Mouse (Mus musculus): Measurements from ENCODE around the gene Kirrel3. TPM values are rescaled to one million over a fixed set of nuclear protein-coding genes. Genes with fewer than 3 reads are reported as not detected.

The Kirrel3 gene
- polyA plus RNA-seq, 1 experiment from 2014 or later, result 0.13 TPM

DNA sequence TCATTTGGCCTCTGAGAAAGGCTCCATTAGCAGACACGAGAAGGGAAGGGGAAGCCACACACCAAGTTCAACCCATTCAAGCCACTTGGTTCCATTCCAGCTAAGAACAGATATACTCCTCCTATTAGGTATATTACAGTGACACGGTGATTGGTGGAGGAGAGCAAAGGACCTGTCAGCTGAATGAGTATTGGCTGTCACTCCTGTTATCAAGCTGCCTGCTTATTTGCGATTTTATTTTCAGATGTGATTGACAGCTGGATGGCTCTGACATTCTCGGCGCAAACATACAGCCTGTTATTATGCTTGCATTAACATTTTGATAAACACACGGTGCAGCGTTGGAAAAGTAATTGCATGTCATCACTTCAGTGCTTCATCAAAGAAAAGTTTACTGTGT lies 118.1 kb downstream of the Kirrel3 start:
- H3K4me2 ChIP-seq, result no peak overlapping the region
- no peaks in the 10 kb centered on the region for H3K27me3 ChIP-seq
- no peak overlapping the region for H3K4me3 ChIP-seq (replicated peaks)
- no peak for ATAC-seq (ENCODE audit: insufficient read depth)
- H3K9me3 ChIP-seq (replicated peaks), result no peaks in the 10 kb centered on the region
- no peaks in the 10 kb centered on the region for H3K36me3 ChIP-seq (replicated peaks)
- H3K4me1 ChIP-seq (replicated peaks), result no peaks in the 10 kb centered on the region
- WGBS (ENCODE audit: insufficient replicate concordance), result 67% methylated on average over 7 of the region's 7 CpGs
- H3K27ac ChIP-seq (replicated peaks), result no peak overlapping the region
- no peak overlapping the region for H3K9ac ChIP-seq

DNA sequence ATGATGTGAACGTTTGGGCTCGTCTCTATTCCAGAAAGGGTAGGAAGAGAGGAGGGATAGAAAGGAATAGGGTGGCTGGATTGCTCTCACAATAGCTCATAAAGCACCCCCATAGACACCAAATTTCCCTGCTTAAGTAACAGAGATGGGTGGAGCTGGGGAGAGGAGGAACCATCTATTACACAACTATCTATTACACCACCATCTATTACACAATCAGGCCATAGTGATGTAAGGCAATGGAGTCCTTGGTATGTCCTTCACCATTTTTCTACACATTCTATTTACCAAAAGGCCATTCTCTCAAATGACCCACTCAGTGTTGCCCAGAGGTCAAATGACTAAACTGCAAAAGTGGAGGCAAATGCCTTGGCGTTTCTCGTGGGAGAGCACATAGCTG lies 119.2 kb downstream of the Kirrel3 start:
- no peak overlapping the region for H3K9ac ChIP-seq
- WGBS (ENCODE audit: insufficient replicate concordance), result 55% methylated on average over 4 of the region's 4 CpGs
- H3K36me3 ChIP-seq (replicated peaks), result no peaks in the 10 kb centered on the region
- no peaks in the 10 kb centered on the region for H3K4me1 ChIP-seq (replicated peaks)
- H3K4me2 ChIP-seq, result no peak overlapping the region
- no peak overlapping the region for H3K4me3 ChIP-seq (replicated peaks)
- no peak for ATAC-seq (ENCODE audit: insufficient read depth)
- no peak overlapping the region for H3K27ac ChIP-seq (replicated peaks)
- H3K9me3 ChIP-seq (replicated peaks), result no peaks in the 10 kb centered on the region
- no peaks in the 10 kb centered on the region for H3K27me3 ChIP-seq

DNA sequence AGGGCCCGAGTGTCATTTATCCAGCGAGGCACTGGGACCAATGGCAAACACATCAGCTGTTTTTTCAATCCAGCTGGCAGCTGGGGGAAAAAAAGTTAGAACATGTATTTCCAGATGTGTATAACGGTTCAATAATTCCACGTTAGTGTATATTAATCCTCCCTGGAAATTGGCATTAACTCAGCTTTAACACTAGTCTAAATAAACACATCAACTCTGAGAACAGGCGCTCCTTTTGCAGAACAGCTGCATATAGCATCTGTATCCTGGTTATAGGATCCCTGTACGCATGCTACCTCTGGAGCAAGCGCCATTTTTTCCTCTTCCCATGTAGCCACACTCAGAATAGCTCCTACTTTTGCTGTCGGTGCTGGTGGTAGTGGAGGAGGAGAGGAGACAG lies 119.8 kb downstream of the Kirrel3 start:
- Histone ChIP-seq H3K27ac (replicated peaks) (no peak overlapping the region), H3K36me3 (replicated peaks) (no peaks in the 10 kb centered on the region), H3K9me3 (replicated peaks) (no peaks in the 10 kb centered on the region), H3K9ac (no peak overlapping the region), H3K4me1 (replicated peaks) (no peaks in the 10 kb centered on the region), H3K4me2 (no peak overlapping the region), H3K27me3 (no peaks in the 10 kb centered on the region), H3K4me3 (replicated peaks) (no peak overlapping the region)
- no peak for ATAC-seq (ENCODE audit: insufficient read depth)
- WGBS (ENCODE audit: insufficient replicate concordance), result 58% methylated on average over 8 of the region's 8 CpGs

DNA sequence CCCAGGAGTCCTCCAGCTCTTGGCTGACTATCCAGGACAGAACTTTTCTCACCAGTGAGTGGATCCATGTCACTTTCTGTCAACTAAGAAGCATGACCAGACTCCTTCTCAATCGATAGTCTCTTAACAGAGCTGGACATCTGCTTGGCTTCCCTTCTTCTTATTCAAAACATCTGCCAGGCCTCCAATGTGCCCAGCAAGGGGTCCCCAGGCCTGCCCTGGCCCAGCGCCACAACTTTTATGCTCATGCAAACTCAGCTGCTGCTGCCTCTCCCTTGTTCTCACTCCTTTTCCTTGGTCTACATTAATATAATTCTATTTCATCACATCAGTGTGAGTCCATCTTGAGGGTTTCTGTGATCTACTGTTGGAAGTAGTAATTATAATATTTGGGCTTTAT lies 122.3 kb downstream of the Kirrel3 start:
- no peak overlapping the region for H3K4me3 ChIP-seq (replicated peaks)
- 54% methylated on average over 2 of the region's 2 CpGs for WGBS (ENCODE audit: insufficient replicate concordance)
- no peaks in the 10 kb centered on the region for H3K36me3 ChIP-seq (replicated peaks)
- no peaks in the 10 kb centered on the region for H3K27me3 ChIP-seq
- H3K9ac ChIP-seq, result no peak overlapping the region
- ATAC-seq (ENCODE audit: insufficient read depth), result no peak
- H3K27ac ChIP-seq (replicated peaks), result no peak overlapping the region
- no peaks in the 10 kb centered on the region for H3K9me3 ChIP-seq (replicated peaks)
- H3K4me2 ChIP-seq, result no peak overlapping the region
- no peaks in the 10 kb centered on the region for H3K4me1 ChIP-seq (replicated peaks)

DNA sequence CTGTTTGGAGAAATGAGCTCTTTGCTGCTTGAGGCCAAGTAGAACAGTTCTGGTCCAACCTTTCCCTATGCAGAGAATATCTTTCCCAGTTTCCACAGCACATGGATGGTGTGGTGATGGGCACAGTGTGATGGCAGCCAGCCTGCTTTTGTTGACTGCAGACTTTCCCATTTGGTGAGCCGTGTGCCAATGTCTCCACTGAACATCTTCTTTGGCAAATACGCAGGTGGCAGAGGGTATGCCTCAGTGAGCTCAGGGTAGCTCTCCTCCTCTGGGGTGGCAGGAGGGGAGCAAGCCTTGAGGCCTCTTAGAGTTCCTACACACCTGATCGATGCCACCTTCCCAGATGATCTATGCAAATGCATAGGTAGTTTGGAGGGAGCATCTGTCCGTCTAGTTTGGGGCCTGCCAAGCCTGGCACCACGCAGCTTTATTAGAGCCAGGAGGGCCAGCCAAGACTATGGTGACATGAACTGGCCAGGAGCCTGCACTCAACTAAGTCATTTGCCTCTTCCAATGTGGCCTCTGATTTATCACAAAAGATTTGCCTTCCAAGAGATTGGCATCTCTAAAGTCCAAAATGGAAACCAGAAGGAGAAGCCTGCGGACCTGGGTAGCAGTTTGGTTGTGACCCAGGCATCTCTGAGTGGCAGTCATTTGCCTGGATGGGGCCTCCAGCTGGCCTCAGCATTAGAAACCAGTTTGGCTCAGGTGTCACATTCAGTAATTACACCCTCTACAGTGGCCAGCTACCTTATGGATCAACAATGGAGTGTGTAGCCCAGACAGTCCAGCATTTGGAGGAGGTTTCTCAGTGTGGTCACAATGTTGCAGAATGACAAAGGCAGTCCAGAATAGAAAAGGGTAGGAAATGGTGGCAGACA lies 127.4 kb downstream of the Kirrel3 start:
- H3K4me3 ChIP-seq (replicated peaks), result no peak overlapping the region
- no peak overlapping the region for H3K27ac ChIP-seq (replicated peaks)
- WGBS (ENCODE audit: insufficient replicate concordance), result 63% methylated on average over 6 of the region's 6 CpGs
- H3K27me3 ChIP-seq, result no peaks in the 10 kb centered on the region
- H3K9ac ChIP-seq, result no peak overlapping the region
- ATAC-seq (ENCODE audit: insufficient read depth), result no peak
- no peaks in the 10 kb centered on the region for H3K4me1 ChIP-seq (replicated peaks)
- H3K4me2 ChIP-seq, result no peak overlapping the region
- no peaks in the 10 kb centered on the region for H3K9me3 ChIP-seq (replicated peaks)
- H3K36me3 ChIP-seq (replicated peaks), result no peaks in the 10 kb centered on the region

DNA sequence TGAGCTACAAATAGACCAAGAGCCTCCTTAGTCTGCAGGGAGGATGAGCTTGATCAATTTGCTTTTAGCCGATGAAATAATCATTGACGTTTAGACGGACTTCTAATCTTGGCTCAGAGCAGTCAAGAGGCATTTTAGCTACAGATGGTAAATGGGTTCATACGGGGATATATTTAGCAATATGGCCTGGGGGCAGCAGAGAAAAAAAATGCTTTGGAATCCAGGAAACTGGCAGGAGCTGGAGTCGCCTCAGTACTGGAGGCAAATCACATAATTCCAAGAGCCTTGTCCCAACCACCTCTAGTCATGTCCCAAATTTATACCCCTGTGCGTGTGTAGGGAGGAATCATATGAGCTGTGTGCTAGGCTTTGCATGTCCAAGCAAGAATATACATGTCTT lies 132.4 kb downstream of the Kirrel3 start:
- Histone ChIP-seq H3K27me3 (no peaks in the 10 kb centered on the region), H3K36me3 (replicated peaks) (no peaks in the 10 kb centered on the region), H3K4me2 (no peak overlapping the region), H3K4me1 (replicated peaks) (no peaks in the 10 kb centered on the region), H3K4me3 (replicated peaks) (no peak overlapping the region), H3K27ac (replicated peaks) (no peak overlapping the region), H3K9ac (no peak overlapping the region), H3K9me3 (replicated peaks) (no peaks in the 10 kb centered on the region)
- ATAC-seq (ENCODE audit: insufficient read depth), result no peak
- 64% methylated on average over 6 of the region's 6 CpGs for WGBS (ENCODE audit: insufficient replicate concordance)

DNA sequence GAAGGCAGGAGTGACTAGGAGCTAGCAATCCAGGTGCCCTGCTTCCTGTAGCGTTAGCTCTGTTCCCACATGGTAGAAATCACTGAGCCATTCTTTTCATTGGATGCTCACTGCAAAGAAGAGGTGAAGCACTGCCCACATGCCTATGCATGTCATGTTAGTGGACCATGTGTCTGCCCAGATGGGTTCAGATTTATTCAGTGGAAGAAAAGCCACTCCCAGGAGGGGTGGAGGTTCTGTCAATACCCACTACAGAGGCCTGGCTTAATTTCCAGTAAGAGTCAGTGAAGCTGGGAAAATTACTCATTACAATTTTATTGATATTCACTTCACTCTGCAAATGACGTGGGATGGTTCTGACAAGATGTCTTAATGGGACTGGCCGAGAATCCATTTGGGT lies 134.2 kb downstream of the Kirrel3 start:
- 65% methylated on average over 3 of the region's 3 CpGs for WGBS (ENCODE audit: insufficient replicate concordance)
- H3K4me3 ChIP-seq (replicated peaks), result no peak overlapping the region
- H3K4me1 ChIP-seq (replicated peaks), result no peaks in the 10 kb centered on the region
- H3K9me3 ChIP-seq (replicated peaks), result no peaks in the 10 kb centered on the region
- no peak for ATAC-seq (ENCODE audit: insufficient read depth)
- no peaks in the 10 kb centered on the region for H3K36me3 ChIP-seq (replicated peaks)
- H3K27me3 ChIP-seq, result no peaks in the 10 kb centered on the region
- H3K4me2 ChIP-seq, result no peak overlapping the region
- H3K27ac ChIP-seq (replicated peaks), result no peak overlapping the region
- no peak overlapping the region for H3K9ac ChIP-seq

DNA sequence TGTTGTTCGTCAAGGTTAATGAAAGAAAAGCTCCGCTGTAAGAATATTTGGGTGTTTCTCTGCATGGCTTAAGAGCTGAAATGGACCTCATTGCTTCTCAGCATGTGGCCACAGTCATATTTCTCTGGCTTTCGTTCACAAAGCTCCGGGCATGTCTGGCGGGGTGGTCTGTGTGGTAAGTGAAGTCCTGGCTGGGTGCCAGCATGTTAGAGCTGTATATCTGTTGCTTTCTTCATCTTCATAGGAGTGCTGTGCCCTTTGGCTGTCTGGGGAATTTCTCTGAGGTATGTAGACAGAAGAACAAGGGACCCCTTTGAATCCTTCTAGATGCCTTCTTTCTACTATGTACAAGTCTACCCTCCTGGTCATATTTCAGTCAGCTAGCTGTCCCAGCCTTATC lies 137.8 kb downstream of the Kirrel3 start:
- no peaks in the 10 kb centered on the region for H3K36me3 ChIP-seq (replicated peaks)
- no peaks in the 10 kb centered on the region for H3K4me1 ChIP-seq (replicated peaks)
- ATAC-seq (ENCODE audit: insufficient read depth), result no peak
- H3K4me3 ChIP-seq (replicated peaks), result no peak overlapping the region
- H3K4me2 ChIP-seq, result no peak overlapping the region
- no peak overlapping the region for H3K27ac ChIP-seq (replicated peaks)
- no peak overlapping the region for H3K9ac ChIP-seq
- H3K9me3 ChIP-seq (replicated peaks), result no peaks in the 10 kb centered on the region
- H3K27me3 ChIP-seq, result no peaks in the 10 kb centered on the region
- 62% methylated on average over 5 of the region's 5 CpGs for WGBS (ENCODE audit: insufficient replicate concordance)

DNA sequence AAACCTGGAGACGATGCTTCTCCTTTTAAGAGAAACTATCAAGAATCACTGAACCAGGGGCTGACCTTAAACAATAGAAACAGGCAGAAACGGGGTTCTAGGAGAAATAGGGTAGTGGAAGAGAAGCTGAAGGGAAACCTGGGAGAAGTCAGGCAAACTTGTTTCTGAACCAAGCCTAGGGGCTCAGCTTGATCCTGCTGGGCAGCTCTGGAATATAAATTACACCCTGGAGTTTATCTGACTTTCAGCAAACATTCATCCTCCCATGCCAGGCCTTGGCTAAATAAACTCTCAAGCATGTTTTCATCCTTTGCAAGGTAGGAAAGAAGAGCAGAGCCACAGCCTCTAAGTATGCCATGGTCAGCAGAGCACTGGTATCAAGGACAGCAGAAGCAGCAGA lies 138.3 kb downstream of the Kirrel3 start:
- H3K4me2 ChIP-seq, result no peak overlapping the region
- no peaks in the 10 kb centered on the region for H3K36me3 ChIP-seq (replicated peaks)
- no peaks in the 10 kb centered on the region for H3K27me3 ChIP-seq
- H3K4me1 ChIP-seq (replicated peaks), result no peaks in the 10 kb centered on the region
- no peak for ATAC-seq (ENCODE audit: insufficient read depth)
- H3K27ac ChIP-seq (replicated peaks), result no peak overlapping the region
- H3K4me3 ChIP-seq (replicated peaks), result no peak overlapping the region
- H3K9me3 ChIP-seq (replicated peaks), result no peaks in the 10 kb centered on the region
- 39% methylated on average over 2 of the region's 2 CpGs for WGBS (ENCODE audit: insufficient replicate concordance)
- H3K9ac ChIP-seq, result no peak overlapping the region

DNA sequence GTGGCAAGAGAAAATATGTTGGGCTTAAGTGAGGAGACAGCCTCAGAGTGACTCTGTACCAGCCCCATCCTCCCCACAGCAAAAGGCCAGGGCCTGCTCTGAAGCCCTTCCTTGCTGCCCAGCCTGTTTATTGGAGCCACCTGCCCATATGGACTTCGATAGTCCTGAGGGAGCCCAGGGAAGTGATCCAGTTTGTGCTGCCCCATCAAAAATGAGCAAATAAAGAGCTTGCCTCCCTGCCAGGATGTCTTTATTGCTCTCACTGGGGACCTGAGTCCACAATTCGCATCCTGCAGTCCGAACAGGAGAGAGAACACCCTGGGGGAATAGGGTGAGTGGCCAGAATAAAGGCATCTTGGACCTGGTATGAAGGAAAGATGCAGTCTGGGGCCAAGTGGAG lies 143.1 kb downstream of the Kirrel3 start:
- Histone ChIP-seq H3K4me2 (no peak overlapping the region), H3K4me3 (replicated peaks) (no peak overlapping the region), H3K27ac (replicated peaks) (no peak overlapping the region), H3K36me3 (replicated peaks) (no peaks in the 10 kb centered on the region), H3K9me3 (replicated peaks) (no peaks in the 10 kb centered on the region), H3K9ac (no peak overlapping the region), H3K4me1 (replicated peaks) (no peaks in the 10 kb centered on the region), H3K27me3 (no peaks in the 10 kb centered on the region)
- ATAC-seq (ENCODE audit: insufficient read depth), result no peak
- 51% methylated on average over 3 of the region's 3 CpGs for WGBS (ENCODE audit: insufficient replicate concordance)

DNA sequence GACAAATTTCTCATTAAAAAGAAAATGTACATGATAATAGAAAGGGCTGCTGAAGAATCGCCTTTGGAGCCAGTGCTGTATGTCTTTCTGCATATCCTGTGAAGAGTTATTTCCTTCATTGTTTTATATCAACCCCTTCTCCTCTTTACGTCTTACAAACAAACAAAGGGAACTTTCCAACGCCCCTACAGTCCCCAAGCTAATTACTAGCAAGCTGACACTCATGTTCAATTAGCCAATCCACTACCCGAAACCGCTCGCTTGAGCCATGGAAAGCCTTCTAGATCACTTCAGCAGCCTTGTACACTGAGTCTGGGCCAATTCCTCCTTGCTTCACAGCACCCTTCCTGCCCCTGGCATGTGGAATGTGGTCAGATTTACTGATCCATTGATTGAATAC lies 150.0 kb downstream of the Kirrel3 start:
- Histone ChIP-seq H3K4me1 (replicated peaks) (no peaks in the 10 kb centered on the region), H3K27ac (replicated peaks) (no peak overlapping the region), H3K4me3 (replicated peaks) (no peak overlapping the region), H3K9me3 (replicated peaks) (no peaks in the 10 kb centered on the region), H3K4me2 (no peak overlapping the region), H3K9ac (no peak overlapping the region), H3K36me3 (replicated peaks) (no peaks in the 10 kb centered on the region), H3K27me3 (no peaks in the 10 kb centered on the region)
- WGBS (ENCODE audit: insufficient replicate concordance), result 58% methylated on average over 6 of the region's 6 CpGs
- no peak for ATAC-seq (ENCODE audit: insufficient read depth)

DNA sequence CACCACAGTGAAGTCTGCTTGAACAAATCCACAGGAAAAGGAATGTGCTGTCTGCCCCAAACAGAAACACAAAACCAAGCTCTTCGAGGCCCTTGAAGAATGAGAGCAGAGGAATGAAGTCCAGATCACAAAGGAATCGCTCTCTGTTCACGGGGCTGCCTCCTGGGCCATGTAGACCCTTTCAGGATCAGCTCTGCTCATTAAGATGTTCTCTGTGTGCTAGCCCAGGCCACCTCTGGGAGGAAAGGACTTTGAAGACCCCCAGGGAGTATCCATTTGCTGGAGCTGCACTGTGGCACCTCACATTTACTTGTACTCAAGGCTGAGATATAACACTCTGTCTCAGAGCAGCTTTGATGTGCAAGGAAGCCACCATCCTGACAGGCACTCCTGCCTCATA lies 158.2 kb downstream of the Kirrel3 start:
- WGBS (ENCODE audit: insufficient replicate concordance), result 38% methylated on average over 3 of the region's 3 CpGs
- ATAC-seq (ENCODE audit: insufficient read depth), result no peak
- no peak overlapping the region for H3K4me2 ChIP-seq
- H3K27ac ChIP-seq (replicated peaks), result no peak overlapping the region
- H3K9ac ChIP-seq, result no peak overlapping the region
- no peaks in the 10 kb centered on the region for H3K9me3 ChIP-seq (replicated peaks)
- H3K36me3 ChIP-seq (replicated peaks), result no peaks in the 10 kb centered on the region
- H3K4me1 ChIP-seq (replicated peaks), result no peaks in the 10 kb centered on the region
- no peak overlapping the region for H3K4me3 ChIP-seq (replicated peaks)
- H3K27me3 ChIP-seq, result no peaks in the 10 kb centered on the region

Measured in liver, embryonic 15.5 days (tissue).